Mouse (Mus musculus) B cell, adult 62 days (primary cell): ENCODE data around the gene Nlk. TPM values are rescaled to one million over a fixed set of nuclear protein-coding genes. Genes with fewer than 3 reads are reported as not detected.

ENCODE experiments used
- total RNA-seq: library from RNA; stranded (reverse); gene quantifications from 4 replicates; pipeline ENCODE4 v1.2.4, GENCODE M21; 2023

Gene Nlk
- 22.3 to 23.6 TPM (median 22.9 TPM) in 4 replicates for total RNA-seq

GRCm38 (mm10) chr11:78696777-78697752 lies at the start of gene Nlk:
Nlk (minus strand) TSS chr11:78697373.

GRCm38 (mm10) chr11:78550168-78551058 lies 146.8 kb downstream of the Nlk start, which contains the start of gene Tmem97:
Tmem97 (minus strand) TSS chr11:78550777.

DNA sequence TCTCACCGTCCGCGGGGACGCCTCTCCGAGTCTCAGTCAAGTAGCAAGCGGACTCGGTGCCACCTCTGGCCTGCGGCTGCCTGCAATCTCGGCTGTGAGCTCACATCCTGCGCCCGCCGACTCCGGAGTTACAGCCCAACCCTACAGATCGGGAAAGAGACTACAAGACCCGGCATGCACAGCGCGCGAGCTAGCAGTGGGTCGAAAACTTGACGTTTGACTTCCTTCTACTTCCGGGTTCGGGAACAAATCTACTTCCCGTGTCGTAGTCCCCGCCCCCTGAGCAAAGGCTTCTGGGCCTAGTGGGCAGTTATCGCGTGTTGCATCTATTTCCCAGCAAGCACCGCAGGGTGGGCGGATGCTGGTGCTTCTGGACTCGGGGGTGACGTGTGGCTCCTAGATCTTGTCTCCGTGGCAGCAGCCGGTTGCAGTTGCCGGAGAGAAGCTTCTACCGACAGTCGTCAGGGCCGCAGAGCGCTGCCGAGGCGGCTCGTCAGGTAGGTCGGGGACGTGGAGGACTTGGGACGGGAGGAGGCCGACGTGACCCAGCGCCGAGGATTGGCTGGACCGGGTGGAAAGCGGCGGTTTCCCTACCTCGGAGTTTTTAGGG lies 161.0 kb downstream of the Nlk start, which contains the start of the genes Tnfaip1 and Ift20:
Gene Tnfaip1, minus strand, starts transcription at position 253 of the 610 bp plus-strand sequence.
Gene Ift20, plus strand, starts transcription at position 282 of the 610 bp plus-strand sequence.

Other genes starting within 250 kb of the Nlk start
- 0.48 to 1.8 TPM (median 0.79 TPM) in 4 replicates for gene Slc46a1, start 231.7 kb downstream of the Nlk start, total RNA-seq
- gene Sarm1, start 199.6 kb downstream of the Nlk start, total RNA-seq: 1.8 to 3.0 TPM (median 1.8 TPM) in 4 replicates
- gene Vtn, start 198.3 kb downstream of the Nlk start, total RNA-seq: not detected in 4 replicates
- not detected in 4 replicates for gene Sebox, start 193.9 kb downstream of the Nlk start, total RNA-seq
- gene Tmem199, start 185.2 kb downstream of the Nlk start, total RNA-seq: 32.6 to 37.1 TPM (median 35.7 TPM) in 4 replicates
- 35.9 to 39.9 TPM (median 37.7 TPM) in 4 replicates for gene Poldip2, start 185.2 kb downstream of the Nlk start, total RNA-seq
- 15.5 to 17.8 TPM (median 16.7 TPM) in 4 replicates for gene Tnfaip1, start 161.0 kb downstream of the Nlk start, total RNA-seq
- gene Ift20, start 161.0 kb downstream of the Nlk start, total RNA-seq: 21.9 to 36.4 TPM (median 30.8 TPM) in 4 replicates
- gene Tmem97, start 146.6 kb downstream of the Nlk start, total RNA-seq: 3.9 to 7.7 TPM (median 4.4 TPM) in 4 replicates
- 9.2 to 14.3 TPM (median 12.4 TPM) in 4 replicates for gene Ccnq, start 54.4 kb upstream of the Nlk start, total RNA-seq
- gene Lyrm9, start 129.2 kb upstream of the Nlk start, total RNA-seq: 2.4 to 7.0 TPM (median 4.2 TPM) in 4 replicates
- not detected in 4 replicates for gene Nos2, start 223.4 kb upstream of the Nlk start, total RNA-seq